Mouse (Mus musculus): ENCODE results near the gene Slc35e3. TPM values are rescaled to one million over a fixed set of nuclear protein-coding genes. Genes with fewer than 3 reads are reported as not detected.
A peak's percentile ranks its signal among the peaks of the same experiment; 100 is the strongest.
"Not testable (repeated sequence)": the region's sequence is repeated elsewhere in the genome, so short reads cannot be mapped to it uniquely, and the experiment has no call there.

Slc35e3 gene
- polyA plus RNA-seq, 1 experiment from 2014 or later, result 5.3 TPM

- no peak for ATAC-seq
- Histone ChIP-seq H3K4me3 (no peak overlapping the region), H3K4me2 (no peak overlapping the region), H3K4me1 (peaks cover 15% of the 10 kb centered on the region; the same call in 1 of the 2 replicates), H3K36me3 (peaks cover 73% of the 10 kb centered on the region), H3K9ac (no peak overlapping the region), H3K27ac (no peak overlapping the region), H3K9me3 (replicated peaks) (0 out of 2 replicates have a peak, but pooled peaks cover 4% of the 10 kb centered on the region), H3K27me3 (replicated peaks) (no peaks in the 10 kb centered on the region)
- WGBS (ENCODE audit: insufficient replicate concordance), result 93% methylated on average over 5 of the region's 5 CpGs
Measured at GRCm38 (mm10) chr10:117750529-117751281, 4.5 kb upstream of the Slc35e3 start.

- peaks cover 23% of the 10 kb centered on the region for H3K4me1 ChIP-seq
- 0 out of 2 replicates have a peak, but pooled peaks cover 4% of the 10 kb centered on the region for H3K9me3 ChIP-seq (replicated peaks)
- no peak for ATAC-seq
- 88% methylated on average over 14 of the region's 14 CpGs for WGBS (ENCODE audit: insufficient replicate concordance)
- no peak overlapping the region for H3K4me3 ChIP-seq
- peaks cover 65% of the 10 kb centered on the region for H3K36me3 ChIP-seq
- H3K27ac ChIP-seq, result no peak overlapping the region
- no peaks in the 10 kb centered on the region for H3K27me3 ChIP-seq (replicated peaks)
- H3K4me2 ChIP-seq, result no peak overlapping the region
- H3K9ac ChIP-seq, result no peak overlapping the region
Measured at GRCm38 (mm10) chr10:117749787-117750343, 3.7 kb upstream of the Slc35e3 start.

DNA sequence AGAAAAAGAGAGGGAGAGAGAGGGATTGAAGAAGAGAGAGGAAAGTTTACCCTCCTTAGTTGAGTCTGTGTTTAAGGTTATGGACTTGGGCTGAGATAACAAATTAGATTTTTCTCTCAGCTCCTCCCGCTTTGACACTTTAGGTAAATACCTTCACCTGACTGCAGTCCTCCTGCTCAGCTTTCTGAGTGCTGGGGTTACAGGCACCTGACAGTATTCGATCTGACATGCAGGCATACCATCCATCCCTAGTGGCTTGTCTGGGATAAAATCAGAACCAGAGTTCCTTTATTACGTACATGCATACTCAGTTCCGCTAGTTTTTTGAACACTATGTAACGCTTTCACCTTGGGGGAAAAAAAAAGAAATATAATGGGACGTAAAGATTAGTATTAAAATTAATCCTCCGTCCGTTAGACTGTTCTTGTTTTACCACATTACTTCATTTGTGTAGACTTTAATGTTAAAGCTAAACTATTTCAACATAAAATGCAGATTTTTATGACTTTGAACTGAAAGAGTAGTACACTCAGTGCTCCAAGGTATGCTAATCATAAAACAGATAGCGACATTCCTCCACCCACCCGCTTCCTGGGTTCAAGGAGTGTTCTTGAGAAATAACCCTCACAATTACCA is 3.0 kb upstream of the Slc35e3 start:
- H3K27me3 ChIP-seq (replicated peaks), result no peaks in the 10 kb centered on the region
- peaks cover 25% of the 10 kb centered on the region for H3K4me1 ChIP-seq
- no peak overlapping the region for H3K9ac ChIP-seq
- ATAC-seq, result no peak
- peaks cover 58% of the 10 kb centered on the region for H3K36me3 ChIP-seq
- H3K27ac ChIP-seq, result no peak overlapping the region
- H3K9me3 ChIP-seq (replicated peaks), result 0 out of 2 replicates have a peak, but pooled peaks cover 4% of the 10 kb centered on the region
- H3K4me2 ChIP-seq, result no peak overlapping the region
- H3K4me3 ChIP-seq, result no peak overlapping the region
- WGBS (ENCODE audit: insufficient replicate concordance), result 91% methylated on average over 10 of the region's 10 CpGs

DNA sequence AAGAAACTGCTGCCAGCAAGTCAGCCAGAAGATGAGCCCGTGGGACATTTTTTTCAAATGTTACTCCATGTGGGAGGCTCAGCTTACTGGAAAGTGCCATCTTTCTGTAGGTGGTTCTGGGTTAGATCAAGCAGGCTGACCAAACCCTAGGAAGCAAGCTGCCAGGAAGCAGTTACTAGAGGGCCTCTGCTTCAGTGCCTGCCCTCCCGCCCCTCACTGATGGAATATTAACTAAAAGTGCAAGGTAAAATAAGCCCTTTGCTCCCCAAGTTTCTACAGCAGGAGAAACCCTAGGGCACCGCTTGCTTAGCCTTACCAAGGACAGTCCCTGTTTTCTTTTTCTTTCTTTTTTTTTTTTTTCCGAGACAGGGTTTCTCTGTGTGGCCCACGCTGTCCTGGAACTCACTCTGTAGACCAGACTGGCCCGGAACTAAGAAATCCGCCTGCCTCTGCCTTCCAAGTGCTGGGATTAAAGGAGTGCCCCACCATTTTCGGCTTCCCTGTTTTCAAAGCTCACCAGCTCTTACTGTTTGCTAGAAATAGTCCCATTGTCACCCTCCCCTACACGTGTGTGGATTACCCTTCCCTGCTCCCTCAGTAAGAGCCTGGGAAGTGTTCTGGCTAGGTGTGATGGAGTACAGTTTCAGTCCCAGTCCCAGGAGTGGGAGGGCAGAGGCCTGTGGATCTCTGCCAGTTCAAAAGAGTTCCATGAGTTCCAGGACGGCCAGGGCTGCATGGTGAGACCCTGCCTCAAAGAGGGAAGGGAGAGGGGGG is 2.3 kb upstream of the Slc35e3 start:
- no peak overlapping the region for H3K4me3 ChIP-seq
- H3K27me3 ChIP-seq (replicated peaks), result no peaks in the 10 kb centered on the region
- peaks cover 55% of the 10 kb centered on the region for H3K36me3 ChIP-seq
- H3K9me3 ChIP-seq (replicated peaks), result 0 out of 2 replicates have a peak, but pooled peaks cover 4% of the 10 kb centered on the region
- no peak overlapping the region for H3K27ac ChIP-seq
- H3K9ac ChIP-seq, result no peak overlapping the region
- no peak overlapping the region for H3K4me2 ChIP-seq
- H3K4me1 ChIP-seq, result peaks cover 25% of the 10 kb centered on the region
- no peak for ATAC-seq
- WGBS (ENCODE audit: insufficient replicate concordance), result 79% methylated on average over 10 of the region's 10 CpGs

DNA sequence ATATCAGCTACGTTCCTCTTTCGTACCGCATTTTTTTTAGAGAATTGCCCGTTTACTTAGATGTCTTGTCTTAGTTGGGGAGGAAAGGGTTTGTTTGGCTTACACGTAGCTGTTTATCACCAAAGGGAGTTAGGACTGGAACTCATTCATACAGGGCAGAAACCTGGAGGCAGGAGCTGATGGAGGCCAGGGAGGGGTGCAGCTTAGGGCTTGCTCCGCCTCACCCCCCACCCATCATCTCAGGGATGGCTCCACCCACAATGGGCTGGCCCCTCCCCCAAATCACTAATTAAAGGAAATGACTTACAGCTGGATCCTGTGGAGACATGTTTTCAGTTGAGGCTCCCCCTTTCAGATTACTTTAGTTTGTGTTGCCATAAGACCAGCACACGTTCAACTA is 1.5 kb upstream of the Slc35e3 start:
- H3K4me2 ChIP-seq, result no peak overlapping the region
- 78% methylated on average over 7 of the region's 7 CpGs for WGBS (ENCODE audit: insufficient replicate concordance)

GRCm38 (mm10) chr10:117745570-117746296 is 432 bp downstream of the Slc35e3 start:
- not testable (repeated sequence) for H3K27me3 ChIP-seq (replicated peaks); H3K9me3 ChIP-seq (replicated peaks); H3K27ac ChIP-seq
- Histone ChIP-seq H3K4me3 (peak overlapping the region; percentile 57), H3K4me1 (peaks cover 25% of the 10 kb centered on the region), H3K4me2 (peak overlapping the region; percentile 79), H3K36me3 (peaks cover 29% of the 10 kb centered on the region), H3K9ac (peak overlapping the region; percentile 59)
- ATAC-seq, result peak; percentile 36
- 1% methylated on average over 22 of the region's 46 CpGs for WGBS (ENCODE audit: insufficient replicate concordance)

More for the DNA sequence above, 1.5 kb upstream of the Slc35e3 start:
- H3K27me3 ChIP-seq (replicated peaks), result no peaks in the 10 kb centered on the region
- peaks cover 48% of the 10 kb centered on the region for H3K36me3 ChIP-seq
- no peak overlapping the region for H3K9ac ChIP-seq
- peak overlapping the region; percentile 30; the same call in 1 of the 2 replicates for H3K27ac ChIP-seq
- 0 out of 2 replicates have a peak, but pooled peaks cover 4% of the 10 kb centered on the region for H3K9me3 ChIP-seq (replicated peaks)
- H3K4me1 ChIP-seq, result peaks cover 25% of the 10 kb centered on the region
- ATAC-seq, result no peak
- no peak overlapping the region for H3K4me3 ChIP-seq

- no peak for ATAC-seq
- H3K4me3 ChIP-seq, result no peak overlapping the region
- no peaks in the 10 kb centered on the region for H3K27me3 ChIP-seq (replicated peaks)
- H3K4me2 ChIP-seq, result no peak overlapping the region
- 74% methylated on average over 4 of the region's 4 CpGs for WGBS (ENCODE audit: insufficient replicate concordance)
- H3K4me1 ChIP-seq, result peaks cover 27% of the 10 kb centered on the region
- no peak overlapping the region for H3K27ac ChIP-seq
- no peaks in the 10 kb centered on the region for H3K9me3 ChIP-seq (replicated peaks)
- H3K9ac ChIP-seq, result no peak overlapping the region
- peaks cover 25% of the 10 kb centered on the region for H3K36me3 ChIP-seq
Measured at GRCm38 (mm10) chr10:117743917-117744316, 2.2 kb downstream of the Slc35e3 start.

- H3K4me3 ChIP-seq, result no peak overlapping the region
- ATAC-seq, result no peak
- no peak overlapping the region for H3K27ac ChIP-seq
- 61% methylated on average over 2 of the region's 2 CpGs for WGBS (ENCODE audit: insufficient replicate concordance)
- no peak overlapping the region for H3K9ac ChIP-seq
- H3K36me3 ChIP-seq, result peaks cover 23% of the 10 kb centered on the region
- peaks cover 35% of the 10 kb centered on the region for H3K4me1 ChIP-seq
- H3K27me3 ChIP-seq (replicated peaks), result no peaks in the 10 kb centered on the region
- H3K4me2 ChIP-seq, result no peak overlapping the region
- H3K9me3 ChIP-seq (replicated peaks), result no peaks in the 10 kb centered on the region
Measured at GRCm38 (mm10) chr10:117743182-117743581, 3.0 kb downstream of the Slc35e3 start.

- no peak for ATAC-seq
- WGBS (ENCODE audit: insufficient replicate concordance), result 79% methylated on average over 4 of the region's 4 CpGs
- Histone ChIP-seq H3K4me1 (peaks cover 35% of the 10 kb centered on the region), H3K4me3 (no peak overlapping the region), H3K27me3 (replicated peaks) (no peaks in the 10 kb centered on the region), H3K4me2 (no peak overlapping the region), H3K9me3 (replicated peaks) (no peaks in the 10 kb centered on the region), H3K36me3 (peaks cover 23% of the 10 kb centered on the region), H3K9ac (no peak overlapping the region), H3K27ac (no peak overlapping the region)
Measured at GRCm38 (mm10) chr10:117742618-117743017, 3.5 kb downstream of the Slc35e3 start.

- Histone ChIP-seq H3K4me3 (no peak overlapping the region), H3K4me1 (peaks cover 28% of the 10 kb centered on the region), H3K27ac (no peak overlapping the region), H3K27me3 (replicated peaks) (peaks cover 3% of the 10 kb centered on the region; the same call in 1 of the 2 replicates), H3K9ac (no peak overlapping the region), H3K36me3 (peaks cover 26% of the 10 kb centered on the region), H3K4me2 (no peak overlapping the region), H3K9me3 (replicated peaks) (no peaks in the 10 kb centered on the region)
- WGBS (ENCODE audit: insufficient replicate concordance), result 78% methylated on average over 15 of the region's 15 CpGs
- ATAC-seq, result no peak
Measured at GRCm38 (mm10) chr10:117741698-117742475, 4.3 kb downstream of the Slc35e3 start.
